Mouse (Mus musculus) ZHBTc4 (cell line): ENCODE results near the gene Kdm2a.

Source experiments
- DNase-seq: peaks from one replicate; pipeline ENCODE4 v3.0.0-alpha.2; 2011; ENCODE audit warnings: low read depth, low spot score

Gene Kdm2a

DNA sequence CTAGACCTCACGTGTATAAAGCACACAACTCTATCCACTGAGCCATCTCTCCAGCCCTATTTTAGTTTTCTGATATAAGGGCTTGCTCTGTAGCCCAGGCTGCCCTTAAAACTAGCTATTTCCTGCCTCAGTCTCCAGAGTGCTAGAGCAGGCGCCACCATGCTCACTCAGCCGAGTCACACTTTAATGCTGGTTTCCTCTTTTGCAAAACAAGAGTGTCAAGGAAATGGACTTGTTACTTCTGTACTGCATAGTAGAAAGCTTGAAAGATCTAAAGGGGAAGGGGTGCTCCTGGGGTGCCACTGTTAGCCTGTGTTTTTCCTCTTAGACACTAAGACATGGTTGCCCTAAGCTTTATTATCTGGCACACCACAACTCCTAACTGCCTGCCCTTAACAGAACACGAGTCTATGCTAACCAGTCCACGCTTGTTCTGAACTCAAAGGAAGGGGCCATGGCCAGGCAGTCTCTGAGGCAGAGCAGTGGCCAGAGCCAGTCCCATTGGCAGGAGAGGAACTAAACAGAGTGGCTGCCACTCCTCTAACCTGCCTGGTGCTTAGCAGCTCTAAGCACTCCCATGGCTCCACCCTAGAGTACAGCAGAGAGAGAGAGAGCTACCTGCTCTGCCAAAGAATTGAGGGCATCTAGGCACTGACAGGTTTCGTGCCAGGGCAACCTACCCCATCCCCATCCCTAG is 98.4 kb downstream of the Kdm2a start:
- no peak for DNase-seq

- no peak for DNase-seq
These were observed 99.0 kb downstream of the Kdm2a start for GRCm38 (mm10) chr19:4299126-4299525.

DNA sequence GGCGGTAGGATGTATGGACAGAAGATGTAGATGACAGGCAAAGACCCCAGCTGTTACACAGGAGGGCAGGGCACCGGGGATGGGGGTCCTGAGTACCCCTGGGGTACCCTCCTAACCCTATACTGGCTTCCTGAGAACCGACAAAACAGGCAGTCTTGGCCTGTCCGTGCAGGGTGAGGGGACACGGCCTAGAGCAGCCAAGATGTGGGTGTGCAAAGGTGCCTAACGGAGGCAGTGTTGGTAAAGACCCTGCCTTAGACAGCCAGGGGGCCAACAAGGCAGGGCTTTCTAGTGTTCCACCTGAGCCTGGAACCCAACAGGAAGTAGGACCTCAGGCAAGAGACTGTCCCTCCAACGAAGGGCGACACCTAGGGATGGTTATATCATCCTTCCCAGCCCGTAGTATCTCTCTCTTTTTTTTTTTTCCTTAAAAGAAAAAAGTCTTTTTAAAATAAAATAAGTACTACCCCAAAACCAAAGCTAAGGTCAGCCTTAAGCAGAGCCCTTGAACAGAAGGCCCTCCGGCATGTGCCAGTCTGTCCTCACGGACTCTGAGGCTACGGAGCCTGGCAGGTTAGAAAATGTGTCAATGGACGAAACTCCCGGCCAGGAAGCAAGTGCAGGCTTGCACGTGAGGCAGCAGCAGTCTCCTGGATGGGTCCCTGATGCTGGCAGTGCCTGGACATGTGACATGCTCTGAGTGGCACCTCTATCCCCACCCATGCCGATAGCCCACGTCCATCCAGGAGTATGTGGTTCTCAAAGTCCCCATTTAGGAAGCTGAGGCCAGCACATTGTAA is 99.6 kb downstream of the Kdm2a start:
- no peak for DNase-seq

DNA sequence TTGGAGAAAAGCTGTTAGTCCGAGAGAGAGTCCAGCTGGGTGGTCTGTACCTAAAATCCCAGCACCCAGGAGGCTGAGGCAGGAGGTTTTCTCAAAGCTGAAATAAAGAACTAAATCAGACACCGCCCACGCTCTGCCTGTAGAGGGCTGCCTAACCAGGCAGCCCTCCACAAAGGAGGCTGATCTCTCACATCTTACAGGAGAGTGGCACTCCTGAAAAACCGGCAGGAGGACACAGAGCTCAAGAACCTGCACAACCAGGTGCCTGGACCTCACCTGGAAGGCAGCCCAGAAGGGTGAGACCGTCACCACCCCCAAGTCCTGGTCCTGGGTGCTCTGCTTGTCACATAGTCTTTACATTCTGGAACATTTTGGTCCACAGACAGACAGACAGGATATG is 100.2 kb downstream of the Kdm2a start:
- no peak for DNase-seq

- DNase-seq = no peak
These were observed 101.5 kb downstream of the Kdm2a start for GRCm38 (mm10) chr19:4296611-4297010.

GRCm38 (mm10) chr19:4295391-4295790 is 102.7 kb downstream of the Kdm2a start:
- no peak for DNase-seq

DNA sequence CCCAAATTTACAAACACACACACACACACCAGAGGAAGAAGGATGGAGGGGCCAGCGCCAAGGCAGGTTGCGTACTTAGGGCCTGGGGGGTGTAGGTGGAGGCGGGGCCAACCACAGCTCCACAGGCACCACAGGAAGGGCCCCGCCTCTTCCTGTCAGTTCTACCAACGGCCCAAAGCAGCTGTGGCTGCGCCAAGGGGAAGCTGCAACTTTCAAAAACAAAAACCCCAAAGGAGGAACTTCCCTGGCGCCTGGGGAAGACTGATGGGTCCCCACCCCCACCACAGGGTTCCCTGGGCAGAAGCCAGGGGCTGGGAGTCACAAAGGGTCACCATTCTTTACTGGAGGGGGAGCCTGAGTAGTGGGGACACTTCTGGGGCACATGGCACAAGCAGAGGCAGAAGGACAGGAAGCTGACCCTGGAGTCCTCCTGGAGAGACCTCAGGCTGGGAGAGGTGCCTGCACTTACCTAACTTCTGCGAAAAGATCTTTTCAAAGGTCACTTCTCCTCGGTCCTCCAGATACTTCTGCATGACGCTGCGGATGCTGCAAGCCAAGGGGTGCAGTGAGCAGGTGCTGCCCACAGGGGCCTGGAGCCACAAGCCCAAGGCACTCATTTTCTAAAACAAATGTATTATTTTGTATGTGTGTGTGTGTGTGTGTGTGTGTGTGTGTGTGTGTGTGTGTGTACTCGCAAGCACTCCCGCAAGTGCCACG is 103.5 kb downstream of the Kdm2a start:
- peak; percentile 74 for DNase-seq

- no peak for DNase-seq
These were observed 106.9 kb downstream of the Kdm2a start for GRCm38 (mm10) chr19:4291161-4291560.

- DNase-seq = no peak
These were observed 107.3 kb downstream of the Kdm2a start for GRCm38 (mm10) chr19:4290749-4291148.

GRCm38 (mm10) chr19:4283653-4284052 is 114.4 kb downstream of the Kdm2a start:
- no peak for DNase-seq

- peak; percentile 93 for DNase-seq
These were observed 115.1 kb downstream of the Kdm2a start, which contains the start of gene Ankrd13d for GRCm38 (mm10) chr19:4282898-4283553. Gene Ankrd13d (minus strand): TSS chr19:4283137.

- no peak for DNase-seq
These were observed 117.7 kb downstream of the Kdm2a start for GRCm38 (mm10) chr19:4280425-4280824.

GRCm38 (mm10) chr19:4279487-4279886 is 118.6 kb downstream of the Kdm2a start:
- peak; percentile 88 for DNase-seq

GRCm38 (mm10) chr19:4270972-4271371 is 127.1 kb downstream of the Kdm2a start:
- DNase-seq = no peak

DNA sequence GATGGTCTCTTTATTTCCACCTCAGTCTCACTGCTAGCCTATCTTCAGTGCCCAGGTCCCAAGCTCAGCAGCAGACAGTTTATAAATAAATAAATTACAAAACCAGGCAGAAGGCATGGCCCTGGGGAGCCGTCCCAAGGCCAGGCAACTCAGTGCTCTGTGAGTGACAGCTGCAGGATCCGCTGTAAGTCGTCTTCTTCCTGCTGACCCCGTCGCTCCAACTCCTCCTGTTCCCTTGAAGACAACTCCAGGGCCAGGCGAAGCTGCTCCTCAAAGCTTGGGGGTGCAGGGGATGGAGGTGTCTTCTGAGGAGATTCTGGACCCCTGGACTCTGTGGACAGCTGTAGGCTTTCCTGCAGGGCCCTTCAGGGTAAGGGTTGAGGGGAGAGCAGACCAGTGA is 127.9 kb downstream of the Kdm2a start:
- DNase-seq = no peak

DNA sequence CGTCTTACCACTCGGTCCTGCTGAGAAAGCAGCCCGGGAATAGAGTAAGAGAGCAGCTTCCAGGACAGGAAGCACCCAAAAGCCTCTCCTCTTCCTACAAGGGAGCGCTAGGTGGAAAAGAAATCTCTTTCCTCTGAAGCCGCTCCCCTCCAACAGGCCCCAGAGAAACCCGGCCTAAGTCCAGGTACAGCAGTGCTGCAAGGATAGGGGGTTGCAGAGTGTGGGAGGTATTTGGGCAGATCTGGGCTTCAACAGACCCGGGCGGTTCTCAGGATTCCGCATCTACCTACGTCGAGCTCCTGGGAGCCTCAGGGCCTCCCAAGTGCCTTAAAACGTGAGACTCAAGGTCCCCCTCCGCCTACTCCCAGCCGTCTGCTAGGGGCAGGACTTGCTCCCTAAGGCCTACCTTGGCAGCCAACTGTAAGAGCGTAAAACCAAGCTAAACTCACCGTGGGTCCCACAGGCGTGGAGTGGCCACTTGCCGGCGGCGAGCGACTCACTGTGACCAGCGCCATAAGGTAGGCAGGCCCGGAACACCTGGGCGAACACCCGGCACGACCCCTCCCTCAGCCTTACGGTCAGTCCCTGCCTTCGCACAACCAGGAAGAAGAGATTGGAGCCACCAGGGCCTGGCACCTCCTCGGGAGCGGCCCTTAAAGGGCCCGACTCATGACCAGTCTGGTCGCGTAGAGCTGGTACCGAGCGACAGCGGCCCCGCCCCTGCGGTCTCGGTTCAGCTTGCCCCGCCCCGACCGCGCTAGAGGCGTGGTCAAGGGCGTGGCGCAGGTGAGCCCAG is 129.3 kb downstream of the Kdm2a start, which contains the start of gene Ssh3:
TSS of gene Ssh3 (minus strand) at position 615 of the 796 bp plus-strand sequence.
- DNase-seq = peak; percentile 66

DNA sequence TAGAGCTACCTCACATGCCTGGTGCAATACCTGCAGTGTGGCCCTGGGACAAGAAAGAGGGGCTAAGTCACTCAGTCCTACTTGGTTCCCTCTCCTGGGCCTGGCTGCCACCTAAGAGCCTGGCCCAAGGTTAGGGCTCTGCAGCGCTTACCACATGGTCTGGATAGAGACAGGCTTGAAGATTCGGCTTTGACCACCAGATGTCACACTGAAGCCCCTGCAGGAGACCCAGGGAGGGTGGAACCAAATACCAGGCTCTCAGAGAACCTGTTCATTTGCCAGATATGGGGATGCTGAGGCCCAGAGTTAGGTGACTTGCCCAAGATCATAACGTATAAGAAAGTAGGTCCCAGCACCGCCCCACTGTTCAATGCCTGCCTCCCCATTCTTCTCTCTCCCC is 132.1 kb downstream of the Kdm2a start:
- peak; percentile 44 for DNase-seq
